Mouse (Mus musculus): ENCODE results near the gene Tbc1d17. TPM values are rescaled to one million over a fixed set of nuclear protein-coding genes. Genes with fewer than 3 reads are reported as not detected.
"Not testable (repeated sequence)": the region's sequence is repeated elsewhere in the genome, so short reads cannot be mapped to it uniquely, and the experiment has no call there.

Tbc1d17 gene
- polyA plus RNA-seq, 1 experiment, result 33.8 TPM

- no peak for TF ChIP-seq POLR2A (IDR thresholded peaks at IDR 0.05; ENCODE audit: low read depth, low read length)
- TF ChIP-seq CTCF (IDR thresholded peaks at IDR 0.05; ENCODE audit: borderline replicate concordance, insufficient read depth, low read length), result no peak
- H3K27ac ChIP-seq (ENCODE audit: insufficient read depth, low read length), result peak overlapping the region; percentile 95; the same call in 1 of the 2 replicates
- peaks cover 6% of the 10 kb centered on the region; the same call in 1 of the 2 replicates for H3K4me1 ChIP-seq (ENCODE audit: control insufficient read depth, insufficient read depth, low read length)
- peak overlapping the region; percentile 92 for H3K4me3 ChIP-seq (ENCODE audit: insufficient read depth, low read length)
Observed at GRCm38 (mm10) chr7:44891611-44892010, 42.7 kb upstream of the Tbc1d17 start.

- peaks cover 6% of the 10 kb centered on the region; the same call in 1 of the 2 replicates for H3K4me1 ChIP-seq (ENCODE audit: control insufficient read depth, insufficient read depth, low read length)
- H3K27ac ChIP-seq (ENCODE audit: insufficient read depth, low read length), result no peak overlapping the region
- no peak overlapping the region for H3K4me3 ChIP-seq (ENCODE audit: insufficient read depth, low read length)
- no peak for TF ChIP-seq POLR2A (IDR thresholded peaks at IDR 0.05; ENCODE audit: low read depth, low read length)
- no peak for TF ChIP-seq CTCF (IDR thresholded peaks at IDR 0.05; ENCODE audit: borderline replicate concordance, insufficient read depth, low read length)
Observed at GRCm38 (mm10) chr7:44890737-44891136, 41.9 kb upstream of the Tbc1d17 start.

GRCm38 (mm10) chr7:44890180-44890579 is 41.3 kb upstream of the Tbc1d17 start:
- Histone ChIP-seq H3K4me3 (ENCODE audit: insufficient read depth, low read length) (no peak overlapping the region), H3K4me1 (ENCODE audit: control insufficient read depth, insufficient read depth, low read length) (0 out of 2 replicates have a peak, but pooled peaks cover 3% of the 10 kb centered on the region), H3K27ac (ENCODE audit: insufficient read depth, low read length) (no peak overlapping the region)
- TF ChIP-seq CTCF (IDR thresholded peaks at IDR 0.05; ENCODE audit: borderline replicate concordance, insufficient read depth, low read length), result no peak
- TF ChIP-seq POLR2A (IDR thresholded peaks at IDR 0.05; ENCODE audit: low read depth, low read length), result no peak

- 0 out of 2 replicates have a peak, but pooled peaks cover 3% of the 10 kb centered on the region for H3K4me1 ChIP-seq (ENCODE audit: control insufficient read depth, insufficient read depth, low read length)
- H3K4me3 ChIP-seq (ENCODE audit: insufficient read depth, low read length), result no peak overlapping the region
- H3K27ac ChIP-seq (ENCODE audit: insufficient read depth, low read length), result no peak overlapping the region
- TF ChIP-seq POLR2A (IDR thresholded peaks at IDR 0.05; ENCODE audit: low read depth, low read length), result 0 out of 2 replicates have a peak, but pooled peaks have one; percentile 5
- no peak for TF ChIP-seq CTCF (IDR thresholded peaks at IDR 0.05; ENCODE audit: borderline replicate concordance, insufficient read depth, low read length)
Observed at GRCm38 (mm10) chr7:44888256-44889105, 39.6 kb upstream of the Tbc1d17 start.

- 0 out of 2 replicates have a peak, but pooled peaks cover 3% of the 10 kb centered on the region for H3K4me1 ChIP-seq (ENCODE audit: control insufficient read depth, insufficient read depth, low read length)
- no peak overlapping the region for H3K4me3 ChIP-seq (ENCODE audit: insufficient read depth, low read length)
- no peak for TF ChIP-seq CTCF (IDR thresholded peaks at IDR 0.05; ENCODE audit: borderline replicate concordance, insufficient read depth, low read length)
- TF ChIP-seq POLR2A (IDR thresholded peaks at IDR 0.05; ENCODE audit: low read depth, low read length), result no peak
- H3K27ac ChIP-seq (ENCODE audit: insufficient read depth, low read length), result no peak overlapping the region
Observed at GRCm38 (mm10) chr7:44886964-44887363, 38.1 kb upstream of the Tbc1d17 start.

GRCm38 (mm10) chr7:44884637-44885036 is 35.8 kb upstream of the Tbc1d17 start:
- Histone ChIP-seq H3K4me1 (ENCODE audit: control insufficient read depth, insufficient read depth, low read length) (no peaks in the 10 kb centered on the region), H3K27ac (ENCODE audit: insufficient read depth, low read length) (no peak overlapping the region), H3K4me3 (ENCODE audit: insufficient read depth, low read length) (no peak overlapping the region)
- TF ChIP-seq CTCF (IDR thresholded peaks at IDR 0.05; ENCODE audit: borderline replicate concordance, insufficient read depth, low read length), result no peak
- TF ChIP-seq POLR2A (IDR thresholded peaks at IDR 0.05; ENCODE audit: low read depth, low read length), result no peak

GRCm38 (mm10) chr7:44883036-44883435 is 34.2 kb upstream of the Tbc1d17 start:
- no peak overlapping the region for H3K4me3 ChIP-seq (ENCODE audit: insufficient read depth, low read length)
- H3K27ac ChIP-seq (ENCODE audit: insufficient read depth, low read length), result no peak overlapping the region
- no peaks in the 10 kb centered on the region for H3K4me1 ChIP-seq (ENCODE audit: control insufficient read depth, insufficient read depth, low read length)
- TF ChIP-seq POLR2A (IDR thresholded peaks at IDR 0.05; ENCODE audit: low read depth, low read length) (no peak), CTCF (IDR thresholded peaks at IDR 0.05; ENCODE audit: borderline replicate concordance, insufficient read depth, low read length) (no peak)

- TF ChIP-seq CTCF (IDR thresholded peaks at IDR 0.05; ENCODE audit: borderline replicate concordance, insufficient read depth, low read length), result no peak
- no peak for TF ChIP-seq POLR2A (IDR thresholded peaks at IDR 0.05; ENCODE audit: low read depth, low read length)
- H3K4me3 ChIP-seq (ENCODE audit: insufficient read depth, low read length), result no peak overlapping the region
- no peaks in the 10 kb centered on the region for H3K4me1 ChIP-seq (ENCODE audit: control insufficient read depth, insufficient read depth, low read length)
- H3K27ac ChIP-seq (ENCODE audit: insufficient read depth, low read length), result no peak overlapping the region
Observed at GRCm38 (mm10) chr7:44877833-44878232, 29.0 kb upstream of the Tbc1d17 start.

- not testable (repeated sequence) for H3K4me3 ChIP-seq (ENCODE audit: insufficient read depth, low read length); H3K27ac ChIP-seq (ENCODE audit: insufficient read depth, low read length); H3K4me1 ChIP-seq (ENCODE audit: control insufficient read depth, insufficient read depth, low read length)
Observed at GRCm38 (mm10) chr7:44871774-44872173, 22.9 kb upstream of the Tbc1d17 start.

- Histone ChIP-seq H3K4me1 (ENCODE audit: control insufficient read depth, insufficient read depth, low read length) (0 out of 2 replicates have a peak, but pooled peaks cover 7% of the 10 kb centered on the region), H3K4me3 (ENCODE audit: insufficient read depth, low read length) (no peak overlapping the region), H3K27ac (ENCODE audit: insufficient read depth, low read length) (no peak overlapping the region)
- TF ChIP-seq POLR2A (IDR thresholded peaks at IDR 0.05; ENCODE audit: low read depth, low read length) (no peak), CTCF (IDR thresholded peaks at IDR 0.05; ENCODE audit: borderline replicate concordance, insufficient read depth, low read length) (no peak)
Observed at GRCm38 (mm10) chr7:44871181-44871580, 22.3 kb upstream of the Tbc1d17 start.

Data from embryonic fibroblast, embryonic 13.5 days (primary cell).